Mouse (Mus musculus): Measurements from ENCODE around the gene Ppfia3.

DNA sequence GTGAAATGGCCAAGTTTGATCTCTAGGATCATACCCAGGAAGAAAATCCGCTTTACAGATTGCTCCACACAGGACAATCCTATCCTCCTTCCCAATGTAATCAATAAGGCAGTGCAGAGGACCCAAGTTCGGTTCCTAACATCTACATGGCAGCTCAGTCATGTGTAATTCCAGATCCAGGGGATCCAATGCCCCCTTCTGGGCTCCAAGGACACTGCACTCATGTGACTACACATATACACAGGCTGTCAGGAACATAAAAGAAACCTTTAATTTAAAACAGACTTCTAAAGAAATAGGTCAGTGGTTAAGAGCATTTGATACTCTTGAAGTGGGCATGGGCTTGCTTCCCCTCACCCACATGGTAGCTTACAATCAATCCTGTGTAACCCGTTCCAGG, 19.3 kb upstream of the Ppfia3 start:
- peak; percentile 14; the same call in 1 of the 2 replicates for TF ChIP-seq CTCF (IDR thresholded peaks at IDR 0.05; ENCODE audit: borderline replicate concordance, insufficient read depth, low read depth, low read length)
- no peak for TF ChIP-seq POLR2A (IDR thresholded peaks at IDR 0.05; ENCODE audit: borderline replicate concordance, insufficient read depth, low read length)
